Mouse (Mus musculus): ENCODE measurements at regions not wholly inside any gene's neighbourhood (a gene's known extent, or its start where the extent isn't known, plus 50 kb on each side); places are given as distances from the start of the nearest gene placed in this dataset.
A peak's percentile ranks its signal among the peaks of the same experiment; 100 is the strongest.
"Not testable (repeated sequence)": the region's sequence is repeated elsewhere in the genome, so short reads cannot be mapped to it uniquely, and the experiment has no call there.

DNA sequence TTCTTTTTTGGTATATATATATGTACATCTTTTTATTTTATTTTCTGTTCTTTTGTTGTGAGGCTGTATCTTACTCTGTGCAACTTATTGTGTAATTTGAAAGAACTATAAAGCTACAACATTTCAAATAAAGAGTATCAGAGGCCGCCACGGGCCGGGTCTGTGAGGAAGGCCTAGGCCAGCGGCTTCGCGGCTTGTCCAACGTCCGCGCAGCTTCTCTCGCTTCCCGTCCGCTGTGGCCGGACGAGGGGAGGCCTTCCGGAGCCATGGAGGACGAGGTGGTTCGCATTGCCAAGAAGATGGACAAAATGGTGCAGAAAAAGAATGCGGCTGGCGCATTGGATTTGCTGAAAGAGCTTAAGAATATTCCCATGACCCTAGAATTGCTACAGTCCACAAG is 167.4 kb downstream of the Kif21a start:
- not testable (repeated sequence) for DNase-seq (ENCODE audit: extremely low spot score, low spot score)

DNA sequence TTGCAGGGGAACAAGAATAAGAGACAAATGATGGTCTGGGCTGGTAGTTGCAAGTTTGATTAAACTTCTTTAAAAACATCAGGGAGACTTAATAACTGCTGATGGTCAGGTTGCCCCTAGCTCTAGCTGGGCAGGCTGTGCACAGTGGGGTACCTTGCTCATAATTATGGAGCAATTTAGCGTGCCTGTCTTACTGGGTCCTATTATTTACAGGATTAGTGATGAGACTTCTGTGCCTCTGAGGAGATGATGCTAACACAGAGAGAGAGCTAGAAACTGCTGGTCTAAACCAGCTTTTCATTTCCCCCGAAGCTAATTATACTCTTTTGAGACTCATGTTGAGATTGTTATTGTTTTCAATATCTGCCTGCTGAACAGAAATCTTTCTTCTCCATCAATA is 180.3 kb downstream of the Kif21a start:
- no peak for DNase-seq (ENCODE audit: extremely low spot score, low spot score)

DNA sequence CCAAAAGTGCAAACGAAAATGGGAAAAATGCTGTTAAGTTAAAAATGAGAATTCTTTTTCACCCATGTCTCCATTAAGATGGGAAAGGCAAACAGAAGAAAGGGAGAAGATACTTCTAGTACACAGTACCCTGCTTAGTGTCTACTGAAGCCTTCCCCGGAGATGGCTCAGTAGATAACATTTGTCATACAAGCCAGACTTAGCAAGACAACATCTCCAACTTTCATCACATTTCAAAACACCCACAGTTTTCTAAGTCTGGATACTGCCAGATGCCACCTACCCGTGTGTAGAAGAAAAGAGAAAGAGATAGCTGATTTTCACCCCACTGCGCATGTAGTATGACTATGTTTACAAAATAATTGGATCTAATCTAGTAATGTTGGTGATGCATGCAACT is 174.5 kb upstream of the Cpne8 start:
- DNase-seq (ENCODE audit: extremely low spot score, low spot score), result not testable (repeated sequence)

DNA sequence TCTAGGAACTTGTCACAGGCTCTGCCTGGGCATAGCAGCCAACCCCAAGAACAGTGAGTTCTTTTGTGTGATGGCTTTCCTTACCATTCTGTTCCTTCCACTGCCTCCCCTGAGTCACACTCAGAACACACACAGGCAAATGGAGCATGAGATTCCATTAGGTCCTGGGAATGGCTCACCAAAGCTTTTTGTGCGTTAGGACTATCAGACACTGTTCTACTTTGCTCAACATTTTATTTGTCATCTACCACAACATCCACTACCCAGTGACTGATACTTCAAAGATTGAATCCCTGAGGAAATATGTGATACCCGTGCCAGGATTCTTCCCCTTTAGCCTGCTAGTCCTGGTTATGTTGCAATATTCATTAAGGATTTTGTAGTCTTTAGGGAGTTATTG is 172.8 kb upstream of the Cpne8 start:
- no peak for DNase-seq (ENCODE audit: extremely low spot score, low spot score)

DNA sequence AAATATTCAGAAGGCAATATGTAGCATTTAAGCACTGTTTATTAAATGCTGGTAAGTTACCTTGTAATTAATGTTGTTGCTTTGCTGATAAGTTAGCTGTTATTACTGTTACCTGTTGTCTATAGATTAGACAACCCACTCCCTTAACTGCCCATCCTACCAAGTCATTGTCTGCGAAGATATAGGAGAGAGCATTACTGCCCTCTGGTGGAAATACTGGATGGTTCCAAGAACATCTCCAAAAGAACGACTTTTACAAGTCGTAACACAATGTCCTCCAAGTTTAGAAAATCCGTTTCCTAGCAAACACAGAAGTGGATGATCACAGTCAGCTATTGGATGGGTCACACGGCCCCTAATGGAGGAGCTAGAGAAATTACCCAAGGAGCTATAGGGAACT is 162.2 kb upstream of the Cpne8 start:
- peak; percentile 31 for DNase-seq (ENCODE audit: extremely low spot score, low spot score)

DNA sequence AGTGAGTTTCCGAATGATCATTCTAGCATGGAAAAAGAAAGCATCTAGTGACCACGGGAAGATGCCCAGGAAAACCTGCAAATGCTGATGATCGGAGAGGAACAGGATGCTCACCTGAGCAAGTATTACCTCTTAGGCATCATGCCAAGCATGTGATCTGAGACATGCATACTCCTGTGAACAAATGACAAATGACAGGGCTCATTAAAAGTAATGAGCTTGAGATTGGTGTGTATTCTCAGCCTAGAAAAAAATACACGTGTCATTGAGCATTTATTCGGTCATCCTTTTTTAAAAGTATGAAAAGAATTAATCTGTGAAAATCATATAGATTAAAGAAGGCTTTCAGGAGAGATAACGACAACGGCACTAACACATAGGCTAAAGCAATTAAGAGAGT is 156.4 kb upstream of the Cpne8 start:
- no peak for DNase-seq (ENCODE audit: extremely low spot score, low spot score)

DNA sequence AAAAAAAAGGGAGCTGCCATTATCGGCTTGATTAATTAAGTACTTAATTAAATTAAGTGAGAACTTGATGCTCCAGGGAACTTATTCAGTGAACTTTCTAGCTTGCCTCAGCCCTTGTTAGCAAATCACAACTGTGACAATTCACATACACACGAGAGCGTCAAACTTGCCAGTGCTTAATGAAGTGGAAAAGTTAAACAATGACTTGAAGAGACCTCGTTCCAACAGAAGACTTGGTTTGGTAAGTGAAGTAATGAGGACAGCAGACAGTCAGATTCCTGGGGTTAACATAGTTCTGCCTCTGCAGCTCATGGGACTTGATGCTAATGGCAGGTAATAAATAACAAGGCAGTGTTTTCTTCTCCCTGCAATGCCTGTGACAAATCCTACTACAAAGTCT is 148.6 kb upstream of the Cpne8 start:
- DNase-seq (ENCODE audit: extremely low spot score, low spot score), result peak; percentile 15

DNA sequence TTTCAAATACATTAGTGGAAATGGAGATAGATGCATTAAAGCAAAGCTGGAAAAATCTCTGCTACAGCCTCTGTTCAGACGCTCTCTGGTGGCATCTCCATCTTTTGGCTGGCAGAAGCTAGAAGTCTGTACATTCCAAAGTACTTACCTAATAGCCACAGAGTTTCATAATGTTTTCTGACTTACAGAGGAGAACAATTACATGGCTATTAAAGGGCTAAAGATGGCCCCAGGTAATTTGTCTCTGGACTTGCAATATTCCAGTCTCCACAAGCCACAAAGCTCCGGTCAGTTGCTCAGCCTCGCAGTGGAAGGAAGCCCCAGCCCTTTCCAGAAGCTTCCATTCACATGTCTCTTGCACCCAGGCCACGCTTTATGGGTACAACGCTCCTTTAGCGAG is 143.1 kb upstream of the Cpne8 start:
- no peak for DNase-seq (ENCODE audit: extremely low spot score, low spot score)

DNA sequence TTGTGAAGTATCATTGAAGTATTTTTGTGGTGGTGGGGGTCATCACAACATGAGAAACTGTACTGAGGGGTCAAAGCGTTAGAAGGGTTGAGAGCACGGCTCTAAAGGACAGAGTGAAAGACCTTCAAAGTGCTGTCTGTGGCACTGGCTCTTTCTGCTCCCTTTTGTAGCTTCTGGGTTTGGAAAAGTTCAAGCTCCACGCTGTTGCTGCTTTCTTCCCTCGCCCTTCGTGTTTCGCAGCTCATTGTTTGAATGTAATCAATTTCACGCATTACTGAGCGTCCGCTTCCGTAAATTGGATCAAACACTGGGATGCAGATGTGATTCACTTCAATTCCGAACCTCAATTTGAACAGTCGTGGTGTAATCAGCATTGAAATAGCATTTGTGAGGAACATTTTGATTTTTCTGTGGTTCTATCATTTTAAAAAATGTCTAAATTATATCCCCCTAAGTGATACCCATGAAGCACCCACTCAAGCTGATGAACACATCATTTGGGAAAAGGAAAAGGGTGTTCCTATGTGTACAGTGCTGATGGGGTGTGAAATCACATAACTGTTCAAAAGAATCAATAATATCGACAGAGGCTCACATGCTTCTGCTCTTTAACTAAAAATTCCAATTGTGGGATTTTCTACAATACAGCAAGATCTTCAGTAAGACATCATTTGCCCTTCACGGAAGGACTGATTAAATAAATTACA is 140.9 kb upstream of the Cpne8 start:
- DNase-seq (ENCODE audit: extremely low spot score, low spot score), result peak; percentile 22

DNA sequence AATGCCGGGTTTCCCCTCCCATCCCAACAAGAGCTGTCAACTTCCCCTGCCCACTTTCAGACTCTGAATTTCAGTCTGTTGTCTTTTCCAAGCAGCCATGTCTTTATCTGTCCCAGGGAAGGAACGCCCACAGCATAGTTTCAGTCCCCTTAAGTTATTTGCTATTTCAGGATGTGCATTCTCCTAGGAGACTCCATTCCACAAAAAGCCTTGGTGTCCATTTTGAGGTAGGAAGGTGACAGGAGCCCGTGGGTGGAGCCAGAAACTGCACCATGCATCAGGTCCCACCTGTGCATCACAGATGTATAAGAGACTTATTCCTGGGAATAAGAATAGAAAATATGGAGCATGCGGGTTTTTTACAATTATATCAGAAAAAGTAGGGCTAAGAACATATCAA is 138.9 kb upstream of the Cpne8 start:
- DNase-seq (ENCODE audit: extremely low spot score, low spot score), result no peak

DNA sequence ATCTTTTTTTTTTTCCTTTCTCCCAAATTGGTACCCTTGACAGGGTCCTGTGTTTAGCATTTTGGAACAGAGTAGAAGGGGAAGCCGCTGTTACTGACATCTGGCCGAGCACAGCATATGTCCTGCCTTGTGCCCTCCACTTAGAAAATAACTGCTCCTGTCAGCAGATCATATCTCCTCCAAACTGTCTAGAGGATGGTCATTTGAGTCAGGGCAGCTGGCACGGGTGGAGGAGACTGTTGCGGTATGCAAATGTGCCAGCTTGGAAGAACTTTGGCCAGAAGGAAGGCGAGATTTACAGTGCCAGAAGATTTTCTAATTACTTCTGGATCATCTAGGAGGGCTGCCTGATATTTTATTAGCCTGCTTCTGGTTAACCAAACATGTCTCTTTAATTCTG is 134.7 kb upstream of the Cpne8 start:
- DNase-seq (ENCODE audit: extremely low spot score, low spot score), result no peak

DNA sequence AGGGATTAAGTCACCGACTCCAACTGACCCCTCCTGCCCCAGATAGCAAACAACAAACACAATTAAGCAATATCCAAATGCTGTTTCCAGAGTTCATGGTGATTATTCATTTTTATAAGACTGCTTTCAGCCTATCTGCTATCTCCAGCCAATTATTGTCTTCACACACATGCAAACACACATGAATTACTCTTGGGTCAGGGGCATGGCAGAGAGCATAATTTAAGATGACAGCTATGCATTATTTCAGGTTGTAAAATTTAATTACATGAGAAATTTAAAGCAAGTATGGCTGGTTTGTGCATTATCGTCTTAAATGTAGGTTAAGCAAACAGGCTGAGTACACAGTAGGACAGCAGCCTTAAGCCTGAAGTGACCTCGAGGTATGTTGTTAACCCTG is 131.1 kb upstream of the Cpne8 start:
- no peak for DNase-seq (ENCODE audit: extremely low spot score, low spot score)

DNA sequence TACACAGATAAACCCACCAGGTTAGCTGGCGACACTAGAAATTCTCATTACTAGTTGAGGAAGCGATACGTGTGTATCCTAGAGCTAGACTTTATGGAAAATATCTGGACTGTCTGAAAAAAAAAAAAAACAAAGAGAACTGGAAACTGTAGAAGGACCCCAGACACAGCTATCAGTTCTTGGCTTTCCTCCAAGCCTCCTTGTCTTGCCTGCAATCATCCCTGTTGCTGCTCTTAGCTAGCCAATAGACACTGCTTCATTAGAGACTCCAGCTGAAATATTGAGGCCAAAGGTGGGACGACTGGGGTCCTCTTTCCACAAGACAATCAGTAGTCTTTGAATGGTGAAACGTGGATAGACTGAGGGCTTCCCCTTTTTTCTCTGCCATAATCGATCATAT is 129.0 kb upstream of the Cpne8 start:
- no peak for DNase-seq (ENCODE audit: extremely low spot score, low spot score)

DNA sequence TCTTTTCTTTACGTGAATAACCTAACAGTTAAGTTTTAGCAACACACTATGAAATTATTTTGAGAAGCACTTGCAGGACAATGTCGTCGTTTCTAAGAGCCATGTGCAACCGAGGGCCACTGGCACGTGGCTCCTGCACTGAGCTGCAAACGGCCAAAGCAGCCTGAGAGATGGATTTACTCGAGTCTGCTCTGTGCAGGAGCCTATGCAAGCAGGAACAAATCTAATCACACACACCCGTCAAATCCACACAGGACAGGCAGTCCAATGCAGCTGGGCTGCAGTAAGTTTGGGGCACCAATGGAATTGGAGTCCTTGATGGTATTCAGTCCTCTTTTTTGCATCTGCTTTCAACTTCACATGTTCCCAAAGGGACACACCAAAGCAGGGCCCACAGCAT is 118.8 kb upstream of the Cpne8 start:
- DNase-seq (ENCODE audit: extremely low spot score, low spot score), result no peak

DNA sequence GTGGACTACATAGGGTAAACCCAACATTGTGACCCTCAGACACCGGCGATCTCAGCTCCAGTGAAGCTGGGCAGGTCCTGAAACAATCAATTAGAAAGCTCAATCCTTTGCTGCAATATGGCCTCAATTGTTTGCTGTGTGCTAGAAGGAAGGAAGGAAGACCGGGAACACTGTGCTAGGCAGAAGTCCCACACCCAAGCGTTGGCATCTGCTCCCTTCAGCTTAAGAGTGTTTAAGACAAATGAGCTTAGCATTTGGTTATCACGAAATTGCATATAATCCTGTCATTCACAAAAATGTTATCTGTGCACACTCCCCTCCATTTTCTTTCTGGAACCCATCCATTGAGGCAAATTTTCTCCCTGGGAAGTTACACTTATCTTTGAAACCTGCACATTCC is 110.7 kb upstream of the Cpne8 start:
- DNase-seq (ENCODE audit: extremely low spot score, low spot score), result no peak

DNA sequence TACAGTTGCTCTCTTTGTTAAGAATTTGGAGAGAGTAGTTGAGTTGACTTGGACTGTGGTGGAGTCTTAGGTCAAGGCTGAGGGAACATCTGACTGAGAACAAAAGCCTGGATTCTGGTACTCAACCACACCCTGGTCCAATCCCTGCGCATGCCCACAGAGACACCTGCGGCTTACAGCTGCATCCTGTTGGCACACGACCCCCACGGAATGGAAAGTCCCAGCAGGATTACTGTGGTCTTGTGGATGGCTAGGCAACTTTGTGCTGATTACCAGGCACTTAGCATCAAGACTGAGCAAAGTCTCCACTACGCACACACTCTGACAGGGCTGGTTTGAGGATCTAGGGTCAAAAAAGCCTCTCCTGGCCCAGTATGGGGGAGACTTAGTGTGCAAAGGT is 105.5 kb upstream of the Cpne8 start:
- DNase-seq (ENCODE audit: extremely low spot score, low spot score), result no peak

DNA sequence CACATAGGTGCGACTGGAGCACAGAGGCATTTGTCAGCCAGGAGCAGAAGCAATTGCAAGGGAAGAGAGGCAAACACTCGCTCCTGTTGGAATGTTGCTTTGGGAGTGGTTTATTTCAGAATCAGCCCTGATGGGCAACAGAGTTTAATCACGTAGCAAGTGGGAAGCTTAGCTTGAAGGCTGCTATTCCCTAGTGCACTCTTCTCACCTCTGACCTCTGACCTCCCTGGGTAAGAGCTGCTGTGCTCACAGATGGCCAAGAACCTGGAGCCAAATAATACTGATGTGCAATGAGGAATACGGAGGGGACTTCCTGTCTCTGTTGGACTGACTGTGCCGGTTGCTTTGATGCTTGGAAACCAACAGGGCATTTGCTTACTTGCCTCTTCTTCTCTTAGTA is 88.3 kb upstream of the Cpne8 start:
- DNase-seq (ENCODE audit: extremely low spot score, low spot score), result peak; percentile 14

DNA sequence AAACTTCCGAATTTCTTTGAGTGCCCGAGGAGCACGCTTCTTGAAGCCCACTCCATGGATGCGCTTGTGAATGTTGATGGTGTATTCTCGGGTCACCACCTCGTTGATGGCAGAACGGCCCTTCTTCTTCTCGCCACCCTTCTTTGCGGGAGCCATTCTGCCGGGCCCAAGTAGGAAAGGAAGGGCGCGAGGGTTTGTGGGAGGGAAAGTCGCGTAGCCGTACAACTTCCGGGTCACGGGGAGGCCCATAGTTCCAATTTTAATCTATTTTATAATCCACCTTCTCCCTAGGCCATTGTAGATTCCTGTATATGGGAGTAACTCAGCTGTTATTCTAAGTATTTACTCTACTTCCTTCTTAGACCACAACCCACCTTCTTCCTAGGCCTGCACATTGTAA is 85.3 kb upstream of the Cpne8 start:
- DNase-seq (ENCODE audit: extremely low spot score, low spot score), result not testable (repeated sequence)

DNA sequence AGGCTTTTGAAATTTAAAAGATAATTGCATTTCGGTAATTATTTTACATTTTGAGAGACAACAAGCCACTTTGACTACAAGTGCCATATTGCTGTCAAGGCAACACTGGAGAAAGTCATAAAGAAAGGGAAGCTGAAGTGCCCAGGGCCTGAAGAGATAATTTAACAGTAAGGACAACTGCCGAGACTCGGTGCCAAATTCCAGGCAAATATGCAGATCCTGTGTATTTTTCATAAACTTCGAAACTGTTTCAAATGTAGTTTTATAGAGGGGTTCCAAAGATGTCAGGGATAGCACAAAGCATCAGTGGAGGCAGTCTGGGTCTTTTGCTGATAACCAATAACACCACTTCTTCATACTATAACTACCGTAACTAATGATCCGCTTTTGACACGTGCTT is 54.7 kb upstream of the Cpne8 start:
- no peak for DNase-seq (ENCODE audit: extremely low spot score, low spot score)

Measured in neural tube, embryonic 10.5 days (tissue).